In the genomic region with DNA sequence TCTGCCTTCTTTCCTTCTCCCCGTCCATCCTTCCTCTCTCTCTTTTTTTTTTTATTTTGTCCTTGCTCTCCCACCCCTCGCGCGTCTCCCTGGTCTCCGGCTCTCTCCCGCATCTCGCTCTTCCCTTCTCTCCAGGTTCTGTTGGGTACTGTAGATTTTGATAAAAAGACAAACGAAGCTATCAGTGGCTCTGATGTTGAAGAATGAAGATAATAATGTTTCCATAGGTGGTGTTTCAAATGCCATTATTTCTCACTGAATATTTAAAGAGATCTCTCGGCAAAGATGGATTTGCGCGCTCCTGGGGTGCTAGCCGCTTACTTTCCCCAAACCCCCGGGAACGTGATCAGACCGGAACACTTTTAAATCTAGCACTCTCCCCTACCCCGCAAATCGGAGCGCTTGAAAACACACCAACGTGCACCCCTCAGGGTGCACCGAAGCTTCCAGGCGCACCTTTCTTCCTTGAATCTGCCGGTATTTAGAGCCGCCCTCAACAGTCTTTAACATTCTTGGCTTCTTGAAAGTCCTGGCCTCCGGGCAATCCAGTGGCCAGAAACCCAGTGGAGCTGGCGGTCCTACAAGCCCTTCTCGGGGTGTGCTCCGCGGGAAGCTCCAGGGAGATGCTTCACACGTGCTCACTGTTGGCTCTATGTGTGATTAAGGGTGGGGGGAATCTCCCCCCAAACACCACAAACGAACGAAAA, we compare ENCODE assay signal across 8 mouse cellular contexts. TPM values are rescaled to one million over a fixed set of nuclear protein-coding genes. Genes with fewer than 3 reads are reported as not detected.
A peak's percentile ranks its signal among the peaks of the same experiment; 100 is the strongest.
DNase-seq lines count a peak whose midpoint lies in the region; ATAC-seq and TF ChIP-seq lines count a peak whose summit lies in the region.

No protein-coding gene starts in this region.

- no peak for ATAC-seq in heart, embryonic 13.5 days (ENCODE audit: extremely low read depth, insufficient number of reproducible peaks, low FRiP score, low TSS enrichment)
- no peak for ATAC-seq in forebrain, embryonic 11.5 days (replicated peaks; ENCODE audit: low FRiP score)
- ATAC-seq in kidney, embryonic 16.5 days (ENCODE audit: low FRiP score, low TSS enrichment): no peak

- TF ChIP-seq EP300 in heart, adult 2 months (IDR thresholded peaks at IDR 0.05; ENCODE audit: insufficient read depth, low read depth, low read length): no peak

- TF ChIP-seq CTCF in heart, adult 2 months (IDR thresholded peaks at IDR 0.05): no peak

- peak overlapping the region; percentile 81 for H3K4me3 ChIP-seq in heart, embryonic 13.5 days
- H3K4me3 ChIP-seq in heart, adult 2 months: no peak overlapping the region
- H3K4me3 ChIP-seq in forebrain, embryonic 11.5 days (ENCODE audit: low read depth, low read length): peak overlapping the region; percentile 91
- H3K4me3 ChIP-seq in kidney, embryonic 16.5 days (ENCODE audit: low read length): peak overlapping the region; percentile 86

- peak overlapping the region; percentile 92 for H3K4me2 ChIP-seq in heart, embryonic 13.5 days
- peak overlapping the region; percentile 75 for H3K4me2 ChIP-seq in forebrain, embryonic 11.5 days (ENCODE audit: low read depth, low read length, severe bottlenecking)
- peak overlapping the region; percentile 68 for H3K4me2 ChIP-seq in kidney, embryonic 16.5 days (replicated peaks; ENCODE audit: low read depth, low read length)

- H3K9ac ChIP-seq in heart, embryonic 13.5 days: peak overlapping the region; percentile 73
- no peak overlapping the region for H3K9ac ChIP-seq in heart, adult 2 months (ENCODE audit: low read depth, low read length)
- peak overlapping the region; percentile 100 for H3K9ac ChIP-seq in forebrain, embryonic 11.5 days (ENCODE audit: low read length)
- peak overlapping the region; percentile 99 for H3K9ac ChIP-seq in kidney, embryonic 16.5 days (replicated peaks; ENCODE audit: low read length)

- peak overlapping the region; percentile 93; the same call in 1 of the 2 replicates for H3K27ac ChIP-seq in heart, embryonic 13.5 days (replicated peaks)
- no peak overlapping the region for H3K27ac ChIP-seq in heart, adult 2 months
- H3K27ac ChIP-seq in forebrain, embryonic 11.5 days (ENCODE audit: low read depth, low read length): peak overlapping the region; percentile 99
- peak overlapping the region; percentile 100 for H3K27ac ChIP-seq in kidney, embryonic 16.5 days (ENCODE audit: low read length)

- H3K79me2 ChIP-seq in heart, adult 2 months (replicated peaks; ENCODE audit: control insufficient read depth, insufficient read depth, low read length): no peaks in the 10 kb centered on the region

- H3K9me3 ChIP-seq in heart, embryonic 13.5 days: no peaks in the 10 kb centered on the region
- no peaks in the 10 kb centered on the region for H3K9me3 ChIP-seq in forebrain, embryonic 11.5 days (ENCODE audit: control insufficient read depth, low read length)
- H3K9me3 ChIP-seq in kidney, embryonic 16.5 days (ENCODE audit: low read length): no peaks in the 10 kb centered on the region

- peaks cover 73% of the 10 kb centered on the region for H3K27me3 ChIP-seq in heart, embryonic 13.5 days (replicated peaks)
- H3K27me3 ChIP-seq in heart, adult 2 months (ENCODE audit: control insufficient read depth, insufficient read depth, low read length): peaks cover 38% of the 10 kb centered on the region
- peaks cover 22% of the 10 kb centered on the region for H3K27me3 ChIP-seq in forebrain, embryonic 11.5 days (ENCODE audit: control insufficient read depth, insufficient read depth, low read length)
- peaks cover 24% of the 10 kb centered on the region for H3K27me3 ChIP-seq in kidney, embryonic 16.5 days (ENCODE audit: insufficient read depth, low read length)

- no peak for TF ChIP-seq POLR2A in heart, adult 2 months (IDR thresholded peaks at IDR 0.05; ENCODE audit: insufficient read depth, low read depth, low read length)

- intact Hi-C loops in heart, adult 2 months (cut with DNase I): no loop called here

- no peak for DNase-seq in heart, adult 2 months
- peak; percentile 70 for DNase-seq in forebrain, embryonic 11.5 days (ENCODE audit: low spot score)
- peak; percentile 63 for DNase-seq in neural tube, embryonic 10.5 days (ENCODE audit: extremely low spot score, low spot score)
- no peak for DNase-seq in frontal cortex, postnatal 25 days (ENCODE audit: low spot score in 2 of 2)
- no peak for DNase-seq in frontal cortex, postnatal 14 days (ENCODE audit: low spot score in 2 of 2)
- no peak for DNase-seq in natural killer cell, adult 2 months (ENCODE audit: low spot score in 2 of 2)

- H3K4me1 ChIP-seq in heart, embryonic 13.5 days: peaks cover 27% of the 10 kb centered on the region
- no peaks in the 10 kb centered on the region for H3K4me1 ChIP-seq in heart, adult 2 months (ENCODE audit: control insufficient read depth, insufficient read depth, low read length)
- H3K4me1 ChIP-seq in forebrain, embryonic 11.5 days (replicated peaks; ENCODE audit: control insufficient read depth, insufficient read depth, low read length): peaks cover 12% of the 10 kb centered on the region
- H3K4me1 ChIP-seq in kidney, embryonic 16.5 days (ENCODE audit: insufficient read depth, low read length): peaks cover 22% of the 10 kb centered on the region

- WGBS in heart, embryonic 13.5 days: under 1% methylated on average over 31 of the region's 31 CpGs
- 3% methylated on average over 31 of the region's 31 CpGs for WGBS in heart, adult 2 months
- under 1% methylated on average over 31 of the region's 31 CpGs for WGBS in forebrain, embryonic 11.5 days
- WGBS in kidney, embryonic 16.5 days: under 1% methylated on average over 31 of the region's 31 CpGs

- no peaks in the 10 kb centered on the region for H3K36me3 ChIP-seq in heart, embryonic 13.5 days
- no peaks in the 10 kb centered on the region for H3K36me3 ChIP-seq in heart, adult 2 months (ENCODE audit: control insufficient read depth, insufficient read depth, low read length)
- H3K36me3 ChIP-seq in forebrain, embryonic 11.5 days (ENCODE audit: control insufficient read depth, insufficient read depth, low read length): no peaks in the 10 kb centered on the region
- H3K36me3 ChIP-seq in kidney, embryonic 16.5 days (ENCODE audit: insufficient read depth, low read length): no peaks in the 10 kb centered on the region

RNA-seq across cellular contexts. Expression of gene Sall1, which starts 0.7 kb away (rescaled TPM):
- polyA plus RNA-seq in heart, embryonic 13.5 days (2015; fragmentation: Nextera tagmentation; extraction: Ambion mirVana): 3.9 and 4.1 TPM in 2 replicates
- total RNA-seq in heart, adult 2 months (2021): 1 to 10 TPM in 1 of 2 experiments, under 1 TPM in 1; 0.91 to 1.2 TPM
- 0.80 and 1.1 TPM in 2 replicates for polyA plus RNA-seq in heart, adult 2 months (2012; rRNA removed)
- 27.8 and 32.9 TPM in 2 replicates for polyA plus RNA-seq in forebrain, embryonic 11.5 days (2014; fragmentation: Nextera tagmentation; extraction: Ambion mirVana)
- 38.7 and 44.4 TPM in 2 replicates for polyA plus RNA-seq in kidney, embryonic 16.5 days (2015; fragmentation: Nextera tagmentation; extraction: Ambion mirVana)

Comparison
In these comparisons a context has a peak if more than half of its experiments do, and no peak if none do; other contexts are left out.
1. DNase-seq: peak in forebrain, embryonic 11.5 days (single experiment) and neural tube, embryonic 10.5 days (single experiment); none in heart, adult 2 months (0 of 2), frontal cortex, postnatal 25 days (0 of 2), frontal cortex, postnatal 14 days (0 of 2) and natural killer cell, adult 2 months (0 of 2).
2. Peak in every context shown above with its lines, with median percentiles within 50 percentile points of each other: H3K4me2 ChIP-seq.